Mouse (Mus musculus) cerebellum, adult 9-11 months (tissue): ENCODE data around the gene Gm20481.
"Not testable (repeated sequence)": the region's sequence is repeated elsewhere in the genome, so short reads cannot be mapped to it uniquely, and the experiment has no call there.

Source experiments
- DNase-seq: peaks from one replicate; pipeline ENCODE4 v3.0.0; 2022

Gene Gm20481

GRCm38 (mm10) chr17:34978239-34978638 is 8.5 kb downstream of the Gm20481 start:
- DNase-seq, result no peak

GRCm38 (mm10) chr17:34979631-34980030 is 9.9 kb downstream of the Gm20481 start:
- no peak for DNase-seq

GRCm38 (mm10) chr17:34980655-34981054 is 10.9 kb downstream of the Gm20481 start:
- no peak for DNase-seq

- peak; percentile 94 for DNase-seq
Observed at GRCm38 (mm10) chr17:34981690-34982180, 12.0 kb downstream of the Gm20481 start, which contains the start of gene Lsm2. Gene Lsm2 (plus strand): TSS chr17:34981862.

GRCm38 (mm10) chr17:34982328-34982727 is 12.6 kb downstream of the Gm20481 start:
- no peak for DNase-seq

- no peak for DNase-seq
Observed at GRCm38 (mm10) chr17:34984218-34984617, 14.5 kb downstream of the Gm20481 start.

GRCm38 (mm10) chr17:34994751-34995150 is 25.0 kb downstream of the Gm20481 start:
- DNase-seq, result no peak

- DNase-seq, result not testable (repeated sequence)
Observed at GRCm38 (mm10) chr17:34995192-34995591, 25.5 kb downstream of the Gm20481 start.

GRCm38 (mm10) chr17:34995927-34996326 is 26.2 kb downstream of the Gm20481 start:
- DNase-seq, result not testable (repeated sequence)

GRCm38 (mm10) chr17:34996411-34997141 is 26.9 kb downstream of the Gm20481 start:
- DNase-seq, result no peak

- DNase-seq, result no peak
Observed at GRCm38 (mm10) chr17:34997142-34997483, 27.4 kb downstream of the Gm20481 start.

- DNase-seq, result peak; percentile 39
Observed at GRCm38 (mm10) chr17:34998526-34999430, 29.1 kb downstream of the Gm20481 start.

- DNase-seq, result peak; percentile 35
Observed at GRCm38 (mm10) chr17:34999871-35000716, 30.4 kb downstream of the Gm20481 start.

- peak; percentile 87 for DNase-seq
Observed at GRCm38 (mm10) chr17:35000717-35001451, 31.2 kb downstream of the Gm20481 start, which contains the start of gene Vars. Gene Vars (plus strand): TSS chr17:35000987.

GRCm38 (mm10) chr17:35001452-35002152 is 31.9 kb downstream of the Gm20481 start:
- DNase-seq, result peak; percentile 30

- peak; percentile 40 for DNase-seq
Observed at GRCm38 (mm10) chr17:35002153-35002865, 32.6 kb downstream of the Gm20481 start.

GRCm38 (mm10) chr17:35003022-35003838 is 33.5 kb downstream of the Gm20481 start:
- DNase-seq, result peak; percentile 20

- peak; percentile 37 for DNase-seq
Observed at GRCm38 (mm10) chr17:35004075-35004717, 34.5 kb downstream of the Gm20481 start.

GRCm38 (mm10) chr17:35005158-35005557 is 35.4 kb downstream of the Gm20481 start:
- peak; percentile 44 for DNase-seq
